Comparison of ENCODE assay signal across 9 mouse cellular contexts in genomic region chrX:52971211-52972006, GRCm38 (mm10). TPM values are rescaled to one million over a fixed set of nuclear protein-coding genes. Genes with fewer than 3 reads are reported as not detected.
DNase-seq lines count a peak whose midpoint lies in the region; ATAC-seq lines count a peak whose summit lies in the region.
"Had no signal": no experiment of that assay in that cellular context is flagged by ENCODE, and none has a peak within 500 bp of the region (broad histone marks: within the 10 kb centered on the region; RNA-seq: fewer than 3 reads in every experiment).

No protein-coding gene starts in this region.

- DNase-seq in cerebellum, postnatal 10 days = peak; percentile 3 to 8
- peak; percentile 66 to 74 for DNase-seq in spleen, postnatal 36 days (ENCODE audit: low spot score in 2 of 2)
- DNase-seq in cerebellum, adult 18-20 months = no peak
- no peak for DNase-seq in gastrocnemius, adult 8-10 months (ENCODE audit: low spot score in 2 of 2)

- no peaks in the 10 kb centered on the region for H3K36me3 ChIP-seq in liver, embryonic 15.5 days (replicated peaks)
- H3K36me3 ChIP-seq: limb, embryonic 15.5 days had no signal

- peaks cover 34% of the 10 kb centered on the region for H3K4me1 ChIP-seq in liver, embryonic 15.5 days (replicated peaks)
- H3K4me1 ChIP-seq: limb, embryonic 15.5 days had no signal

- ATAC-seq in cerebellum, adult (ENCODE audit: insufficient number of reproducible peaks, low FRiP score, low TSS enrichment) = no peak
- ATAC-seq in granulocyte monocyte progenitor cell, adult 5-6 weeks (replicated peaks; ENCODE audit: poor library complexity, severe bottlenecking) = peak; percentile 25; the same call in 1 of the 2 replicates
- peak; percentile 99 for ATAC-seq in liver, embryonic 15.5 days (ENCODE audit: insufficient read depth)
- ATAC-seq in activated CD4-positive, CD25-positive, alpha-beta regulatory T cell, adult 4 months = no peak

- no peaks in the 10 kb centered on the region for H3K9me3 ChIP-seq in liver, embryonic 15.5 days (replicated peaks)
- H3K9me3 ChIP-seq: limb, embryonic 15.5 days had no signal

- no peaks in the 10 kb centered on the region for H3K27me3 ChIP-seq in liver, embryonic 15.5 days
- H3K27me3 ChIP-seq: limb, embryonic 15.5 days had no signal

- peak overlapping the region; percentile 27 for H3K4me3 ChIP-seq in liver, embryonic 15.5 days (replicated peaks)
- H3K4me3 ChIP-seq: limb, embryonic 15.5 days had no signal

- peak overlapping the region; percentile 94 for H3K27ac ChIP-seq in liver, embryonic 15.5 days (replicated peaks)
- H3K27ac ChIP-seq: limb, embryonic 15.5 days had no signal

- H3K4me2 ChIP-seq in liver, embryonic 15.5 days = peak overlapping the region; percentile 57
- H3K4me2 ChIP-seq: limb, embryonic 15.5 days had no signal

- H3K9ac ChIP-seq in liver, embryonic 15.5 days = 0 out of 2 replicates have a peak overlapping the region, but pooled peaks have one; percentile 21
- H3K9ac ChIP-seq: limb, embryonic 15.5 days had no signal

- 17% methylated on average over 3 of the region's 3 CpGs for WGBS in liver, embryonic 15.5 days (ENCODE audit: insufficient replicate concordance)

RNA-seq across cellular contexts. Expression of gene Hprt, which starts 16.5 kb away (rescaled TPM):
- 260 and 308 TPM in 2 replicates for total RNA-seq in granulocyte monocyte progenitor cell, adult 5-6 weeks (2014; fragmentation: Nextera tagmentation)
- 398 and 447 TPM in 2 replicates for total RNA-seq in granulocyte monocyte progenitor cell, adult 5-6 weeks (2017)
- polyA plus RNA-seq in liver, embryonic 15.5 days (2015; fragmentation: Nextera tagmentation; extraction: Ambion mirVana) = 166 and 181 TPM in 2 replicates
- polyA plus RNA-seq in activated CD4-positive, CD25-positive, alpha-beta regulatory T cell, adult 4 months (2017; shearing (Covaris generic)) = 100 to 1,000 TPM; 304 to 326 TPM
- 10 to 100 TPM; 21.1 to 30.8 (median 26.7) TPM for total RNA-seq in gastrocnemius, adult 8-10 months (2022)

RNA-seq across cellular contexts. Expression of gene Phf6, which starts 59.3 kb away (rescaled TPM):
- total RNA-seq in granulocyte monocyte progenitor cell, adult 5-6 weeks (2014; fragmentation: Nextera tagmentation) = 26.8 and 37.3 TPM in 2 replicates
- 36.9 and 44.8 TPM in 2 replicates for total RNA-seq in granulocyte monocyte progenitor cell, adult 5-6 weeks (2017)
- polyA plus RNA-seq in liver, embryonic 15.5 days (2015; fragmentation: Nextera tagmentation; extraction: Ambion mirVana) = 7.6 and 8.6 TPM in 2 replicates
- 10 to 100 TPM; 45.6 to 47.7 TPM for polyA plus RNA-seq in activated CD4-positive, CD25-positive, alpha-beta regulatory T cell, adult 4 months (2017; shearing (Covaris generic))
- total RNA-seq in gastrocnemius, adult 8-10 months (2022) = 1 to 10 TPM; 3.2 to 4.2 (median 3.7) TPM

Comparison
In these comparisons a context has a peak if more than half of its experiments do, and no peak if none do; other contexts are left out.
1. DNase-seq: peak in cerebellum, postnatal 10 days (2 of 2) and spleen, postnatal 36 days (2 of 2); none in cerebellum, adult 18-20 months (0 of 2) and gastrocnemius, adult 8-10 months (0 of 2).
2. ATAC-seq: peak in granulocyte monocyte progenitor cell, adult 5-6 weeks (single experiment) and liver, embryonic 15.5 days (single experiment); none in cerebellum, adult (single experiment) and activated CD4-positive, CD25-positive, alpha-beta regulatory T cell, adult 4 months (single experiment).
3. RNA of gene Hprt, which starts 16.5 kb away (total RNA-seq): 260 to 447 TPM in granulocyte monocyte progenitor cell, adult 5-6 weeks; 21.1 to 30.8 TPM in gastrocnemius, adult 8-10 months; every median in the first group is over 4 times any median in the second.
4. RNA of gene Phf6, which starts 59.3 kb away (total RNA-seq): 26.8 to 44.8 TPM in granulocyte monocyte progenitor cell, adult 5-6 weeks; 3.2 to 4.2 TPM in gastrocnemius, adult 8-10 months; every median in the first group is over 4 times any median in the second.